Mouse (Mus musculus) MEL (cell line): ENCODE results near the gene Kidins220.

ENCODE experiments used
- CHD2 ChIP-seq: IDR thresholded peaks from 2 replicates; pipeline ENCODE4 v1.6.1; 2011; ENCODE audit warnings: low read length, improper control_type of control experiment
- EP300 ChIP-seq, 2 experiments: IDR thresholded peaks; 2 replicates each; pipeline ENCODE4 v1.6.1; 2011; ENCODE audit warnings: improper control_type of control experiment in 2 of 2, low read length in 2 of 2, low read depth in 1 of 2, mild to moderate bottlenecking in 1 of 2
- MEF2A ChIP-seq: IDR thresholded peaks from 2 replicates; pipeline ENCODE4 v1.6.1; 2014; ENCODE audit warnings: low read depth, mild to moderate bottlenecking, inconsistent platforms, low read length, improper control_type of control experiment; ENCODE audit not compliant: poor library complexity, insufficient replicate concordance, severe bottlenecking; ENCODE audit errors: extremely low read depth
- MXI1 ChIP-seq: IDR thresholded peaks from 2 replicates; pipeline ENCODE4 v1.6.1; 2011; ENCODE audit warnings: mild to moderate bottlenecking, low read depth, low read length, improper control_type of control experiment
- NRF1 ChIP-seq: IDR thresholded peaks from 2 replicates; pipeline ENCODE4 v1.6.1; 2014; ENCODE audit warnings: low read depth, mild to moderate bottlenecking, inconsistent platforms, low read length, improper control_type of control experiment, moderate library complexity; ENCODE audit not compliant: poor library complexity, insufficient read depth, severe bottlenecking
- POLR2A ChIP-seq, 2 experiments: IDR thresholded peaks; 2 replicates each; pipeline ENCODE4 v1.6.1; 2011 to 2012; ENCODE audit warnings: low read length in 2 of 2, mild to moderate bottlenecking in 2 of 2, control low read depth in 1 of 2, improper control_type of control experiment in 1 of 2, low read depth in 1 of 2, moderate library complexity in 1 of 2; ENCODE audit not compliant: control insufficient read depth in 1 of 2, insufficient read depth in 1 of 2, poor library complexity in 1 of 2
- POLR2AphosphoS5 ChIP-seq: IDR thresholded peaks from 2 replicates; pipeline ENCODE4 v1.6.1; 2012; ENCODE audit warnings: low read depth, borderline replicate concordance, mild to moderate bottlenecking, inconsistent platforms, low read length, moderate library complexity, mixed read lengths

GRCm38 (mm10) chr12:25093241-25093774 is 118.6 kb downstream of the Kidins220 start:
- TF ChIP-seq NRF1 = no peak
- no peak for TF ChIP-seq MXI1
- TF ChIP-seq EP300 (IDR thresholded peaks at IDR 0.05; ENCODE audit: low read depth in 1 of 2, low read length in 2 of 2) = no peak
- TF ChIP-seq MEF2A = no peak
- TF ChIP-seq CHD2 = no peak
- no peak for TF ChIP-seq POLR2A (IDR thresholded peaks at IDR 0.05; ENCODE audit: control insufficient read depth in 1 of 2, insufficient read depth in 1 of 2, low read depth in 1 of 2, low read length in 2 of 2, poor library complexity in 1 of 2)
- TF ChIP-seq POLR2AphosphoS5 = no peak
